Mouse (Mus musculus) cerebellum, postnatal 4 days (tissue): Measurements from ENCODE around the gene Bhlhe40.
A peak's percentile ranks its signal among the peaks of the same experiment; 100 is the strongest.

Experiments
- DNase-seq, 2 experiments: peaks; one replicate each; pipeline ENCODE4 v3.0.0; 2022; ENCODE audit warnings: low spot score in 2 of 2, mixed read lengths in 1 of 2

The Bhlhe40 gene

DNA sequence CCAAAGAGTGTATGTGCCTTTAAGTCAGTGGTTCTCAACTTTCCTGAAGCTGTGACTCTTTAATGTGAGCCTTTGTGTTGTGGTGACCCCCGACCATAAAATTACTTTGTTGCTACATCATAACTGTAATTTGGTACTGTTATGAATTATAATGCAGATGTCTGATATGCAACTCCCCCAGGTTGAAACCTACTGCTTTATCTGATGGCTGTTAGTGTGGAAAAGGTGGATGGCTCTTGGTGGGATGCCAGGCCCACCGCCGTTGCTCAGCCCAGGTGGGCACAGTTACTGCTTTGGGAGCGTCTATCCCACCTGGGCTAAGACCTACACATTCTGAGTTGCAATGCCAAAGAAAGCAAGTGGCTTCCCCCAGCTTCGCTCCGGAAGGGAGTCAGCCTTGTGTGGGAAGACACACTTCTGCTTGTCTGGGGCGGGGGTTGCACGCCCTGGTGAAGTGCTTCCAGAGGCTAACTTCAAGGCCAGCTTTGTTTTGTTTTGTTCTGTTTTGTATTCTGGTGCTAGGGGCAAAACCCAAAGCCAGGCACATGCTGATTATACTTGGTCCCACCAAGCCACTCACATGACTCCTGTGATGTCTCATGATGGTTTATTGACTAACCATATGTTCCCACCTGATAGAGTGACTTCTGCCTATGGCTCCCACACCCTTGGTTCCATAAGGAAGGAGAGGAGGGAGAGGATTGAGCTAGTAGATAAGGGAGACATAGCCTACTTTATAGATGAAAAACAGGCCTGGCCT, 34.7 kb downstream of the Bhlhe40 start:
- no peak for DNase-seq

DNA sequence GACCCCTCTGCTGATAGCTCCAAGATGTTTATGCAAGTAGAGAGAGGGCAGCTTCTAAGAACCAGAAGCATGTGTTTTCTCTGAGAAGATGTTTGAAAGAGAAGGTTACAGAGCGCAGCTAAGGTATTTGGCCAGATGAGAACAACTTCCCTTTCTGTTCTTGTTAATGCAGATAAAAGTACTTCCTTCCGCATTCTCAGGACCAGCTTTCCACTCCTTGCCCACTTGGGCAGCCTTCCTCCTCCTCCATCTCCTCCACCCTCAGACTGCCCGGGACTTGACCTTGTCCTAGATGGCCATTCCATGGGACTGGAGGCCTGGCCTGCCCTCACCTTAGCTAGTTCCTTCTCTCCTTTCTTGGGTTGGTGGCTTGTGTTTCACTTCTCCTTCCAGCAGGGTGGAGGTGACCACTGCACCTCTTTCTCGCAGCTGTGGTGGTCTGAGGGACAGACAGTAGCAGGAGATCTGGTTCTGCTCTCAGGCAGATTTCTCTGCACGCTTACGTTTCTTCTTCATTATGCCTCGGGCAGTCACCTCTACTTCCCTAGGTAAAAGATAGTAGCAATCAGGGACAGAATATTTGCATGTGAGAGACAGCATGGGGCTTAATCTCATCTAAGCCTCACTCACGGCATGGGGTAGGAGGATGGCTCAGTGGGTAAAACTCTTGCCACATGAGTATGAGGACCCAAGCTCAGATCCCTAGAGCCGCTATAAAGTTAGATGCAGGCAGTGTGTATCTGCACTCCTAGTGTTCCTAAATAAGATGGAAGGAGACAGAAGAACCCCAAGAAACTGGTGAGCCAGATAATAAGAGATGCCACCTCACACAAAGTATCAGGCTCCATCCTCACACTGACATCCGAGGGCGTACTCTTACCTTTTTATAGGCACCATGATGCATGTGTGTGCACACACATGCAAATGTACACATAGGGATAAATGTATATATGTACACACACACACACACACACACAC, 35.7 kb downstream of the Bhlhe40 start:
- DNase-seq: no peak

DNA sequence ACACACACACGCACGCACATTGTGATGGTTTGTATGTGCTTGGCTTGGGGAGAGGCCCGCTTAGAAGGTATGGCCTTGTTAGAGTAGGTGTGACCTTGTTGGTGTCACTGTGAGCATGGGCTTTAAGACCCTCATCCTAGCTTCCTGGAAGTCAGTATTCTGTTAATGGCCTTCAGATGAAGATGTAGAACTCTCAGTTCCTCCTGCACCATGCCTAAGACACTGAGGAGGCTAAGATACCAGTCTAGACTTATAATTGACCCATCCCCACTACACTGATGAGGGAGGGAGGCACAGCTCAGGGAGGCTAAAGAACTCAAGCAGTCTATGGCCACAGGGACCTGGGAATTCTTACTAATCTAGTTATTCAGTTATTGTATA, 36.4 kb downstream of the Bhlhe40 start:
- no peak for DNase-seq

DNA sequence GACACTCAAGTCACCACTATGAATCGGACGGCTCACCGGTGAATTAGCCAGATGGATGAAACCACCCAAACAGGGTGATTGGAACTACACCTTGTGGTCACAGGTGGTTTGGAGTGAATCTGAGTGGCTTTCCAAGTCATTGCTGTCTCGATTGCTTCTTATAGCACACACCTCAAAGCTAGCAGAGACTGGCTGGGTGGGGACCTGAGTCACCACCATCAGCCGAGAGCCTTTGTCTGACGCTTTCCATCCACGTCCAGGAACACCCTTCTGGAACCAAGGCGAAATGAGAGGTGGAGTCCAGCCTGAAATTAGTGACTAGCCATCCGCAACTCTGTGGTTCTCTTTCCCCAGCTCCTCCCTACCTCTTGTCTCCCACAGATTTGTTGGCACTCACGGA, 36.9 kb downstream of the Bhlhe40 start:
- no peak for DNase-seq

DNA sequence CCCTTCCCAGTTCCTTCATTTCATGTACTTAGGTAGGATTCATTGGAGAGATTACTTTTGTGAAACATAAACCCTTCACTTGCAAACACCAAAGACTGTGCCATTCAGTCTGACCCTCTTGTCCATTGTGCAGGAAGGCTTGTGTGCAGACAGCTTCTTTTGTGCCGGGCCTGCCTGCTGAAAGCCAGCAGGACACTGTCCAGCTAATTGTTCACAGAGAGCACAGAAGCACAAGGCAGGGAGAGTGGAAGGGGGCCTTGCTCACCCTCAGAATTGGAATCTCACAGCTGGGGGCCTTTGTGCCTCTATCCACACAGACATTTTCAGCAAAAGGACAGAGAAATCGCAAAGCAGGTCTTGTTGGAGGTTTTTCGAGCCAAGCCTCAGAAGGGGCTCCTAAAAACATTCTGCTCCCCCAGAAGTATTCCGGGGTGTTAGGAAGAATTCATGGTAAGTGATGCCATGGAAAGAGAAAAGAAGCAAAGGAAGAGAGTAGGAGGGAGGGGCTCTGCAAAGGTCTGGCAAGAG, 38.0 kb downstream of the Bhlhe40 start:
- DNase-seq: no peak

DNA sequence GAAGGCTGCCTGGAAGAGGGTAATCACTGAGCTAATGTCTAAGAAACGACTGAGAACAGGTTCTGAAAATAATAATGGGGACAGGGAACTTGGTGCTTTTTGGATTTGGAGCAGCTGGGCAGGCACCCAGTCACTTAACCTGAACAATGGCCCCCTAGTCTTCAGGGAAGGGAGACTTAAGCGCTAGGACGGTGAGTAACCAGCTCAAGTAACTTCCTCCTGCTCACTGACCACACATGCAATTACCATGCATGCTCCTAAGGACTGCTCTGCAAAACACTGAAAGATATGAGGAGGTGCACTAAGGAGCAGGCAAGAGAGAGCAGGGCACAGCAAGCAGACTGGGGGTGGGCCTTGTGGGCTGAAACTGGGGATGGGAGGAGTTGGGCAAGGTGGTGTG, 39.2 kb downstream of the Bhlhe40 start:
- DNase-seq: no peak

DNA sequence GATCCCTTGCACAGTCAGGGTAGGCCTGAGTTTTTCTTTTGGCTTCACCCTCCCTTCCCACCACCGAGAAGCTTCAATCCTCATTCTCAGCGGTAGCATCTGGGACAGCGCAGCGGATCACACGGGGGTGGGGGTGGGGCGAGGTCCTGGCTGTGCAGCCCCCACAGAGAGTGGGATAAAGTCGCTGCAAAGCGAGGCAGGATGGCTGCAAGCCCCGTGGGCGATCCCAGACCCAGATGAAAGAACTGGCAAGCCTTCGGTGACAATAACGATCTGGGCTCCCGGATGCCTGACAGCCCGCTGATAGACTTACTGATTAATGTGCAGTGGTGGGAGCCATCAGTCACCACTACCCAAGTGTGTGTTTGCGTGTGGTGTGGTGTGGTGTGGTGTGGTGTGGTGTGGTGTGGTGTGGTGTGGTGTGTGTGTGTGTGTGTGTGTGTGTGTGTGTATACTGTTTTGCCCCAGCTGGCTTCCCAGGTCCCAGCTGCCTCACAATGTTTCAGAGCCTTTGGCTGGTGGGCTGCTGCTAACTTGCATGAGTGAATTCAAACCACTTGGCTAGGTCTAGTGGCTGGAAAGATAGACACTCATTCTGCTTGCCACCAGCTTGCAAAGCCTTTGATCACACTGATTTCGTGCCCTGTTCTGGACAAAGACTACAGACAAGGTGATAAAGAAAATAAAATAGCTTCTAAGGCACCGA, 40.4 kb downstream of the Bhlhe40 start:
- peak in 1 of 2 experiments; percentile 27 for DNase-seq

DNA sequence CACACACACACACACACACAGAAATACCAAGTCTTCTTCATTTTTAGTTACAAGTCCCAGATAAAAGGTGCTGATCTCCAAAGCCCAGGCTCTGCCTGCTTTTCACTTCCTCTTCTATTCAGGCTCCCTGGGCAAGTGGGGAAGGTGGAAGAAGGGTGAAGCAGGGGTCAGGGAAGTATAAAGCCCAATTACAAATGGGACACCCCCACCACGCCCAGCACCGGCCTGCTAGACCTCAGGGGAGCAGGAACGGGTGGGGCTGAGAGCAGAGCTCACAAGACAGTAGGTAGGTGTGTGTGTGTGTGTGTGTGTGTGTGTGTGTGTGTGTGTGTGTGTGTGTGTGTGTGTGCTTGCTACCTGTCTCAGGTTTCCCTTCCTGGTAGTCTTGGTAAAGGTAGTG, 42.2 kb downstream of the Bhlhe40 start:
- DNase-seq: no peak

DNA sequence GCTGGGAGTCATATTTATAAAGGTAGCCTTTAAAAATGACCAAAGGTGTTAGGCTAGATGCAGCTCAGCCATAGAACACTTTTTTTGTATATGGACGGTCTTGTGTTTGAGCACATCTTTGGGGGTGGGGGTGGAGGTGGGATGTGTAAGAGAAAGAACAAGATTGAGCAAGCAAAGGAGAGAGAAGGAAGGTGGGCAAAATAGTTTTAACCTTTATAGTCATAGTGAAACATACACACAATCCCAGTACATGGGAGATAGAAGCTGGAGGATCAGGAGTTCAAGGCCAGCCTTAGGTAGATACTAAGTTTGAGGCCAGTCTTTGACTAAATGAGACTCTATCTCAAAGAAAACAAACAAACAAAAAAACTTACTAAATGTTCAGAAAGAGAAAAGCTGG, 42.7 kb downstream of the Bhlhe40 start:
- no peak for DNase-seq

DNA sequence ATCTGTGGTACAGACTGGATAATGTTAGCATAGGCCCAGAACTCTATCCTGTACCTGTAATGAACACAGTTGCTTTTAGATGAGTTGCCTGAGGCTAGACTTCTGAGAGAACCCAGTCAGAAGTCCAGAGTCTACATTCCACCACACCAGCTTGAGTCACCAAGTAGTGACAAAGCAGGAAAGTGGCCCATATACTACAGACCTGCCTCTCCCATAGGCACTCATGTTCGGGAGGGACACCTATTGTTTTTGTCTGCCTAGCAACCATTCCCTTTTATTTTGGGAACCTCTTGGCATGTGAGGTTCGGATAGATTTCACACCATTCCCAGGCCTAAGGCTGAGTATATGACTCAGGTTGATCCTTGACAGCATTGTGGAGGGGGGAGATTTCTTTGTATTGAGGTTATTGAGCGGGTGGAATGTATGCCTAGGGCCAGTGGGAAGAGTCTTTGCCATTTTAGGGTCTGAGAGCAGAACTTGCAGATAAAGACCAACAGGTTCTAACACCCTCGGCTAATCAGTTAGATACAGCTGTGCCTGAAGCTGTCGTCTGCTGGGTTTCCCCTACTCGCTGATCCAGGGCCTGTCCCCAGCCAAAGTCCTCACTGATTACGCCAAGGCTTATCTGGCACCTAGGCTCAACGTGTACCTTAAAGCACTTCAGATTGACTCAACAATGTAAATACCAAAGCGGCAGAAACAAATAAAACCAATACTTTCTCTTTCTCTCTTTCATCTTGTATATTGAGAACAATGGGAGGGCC, 44.1 kb downstream of the Bhlhe40 start:
- no peak for DNase-seq

DNA sequence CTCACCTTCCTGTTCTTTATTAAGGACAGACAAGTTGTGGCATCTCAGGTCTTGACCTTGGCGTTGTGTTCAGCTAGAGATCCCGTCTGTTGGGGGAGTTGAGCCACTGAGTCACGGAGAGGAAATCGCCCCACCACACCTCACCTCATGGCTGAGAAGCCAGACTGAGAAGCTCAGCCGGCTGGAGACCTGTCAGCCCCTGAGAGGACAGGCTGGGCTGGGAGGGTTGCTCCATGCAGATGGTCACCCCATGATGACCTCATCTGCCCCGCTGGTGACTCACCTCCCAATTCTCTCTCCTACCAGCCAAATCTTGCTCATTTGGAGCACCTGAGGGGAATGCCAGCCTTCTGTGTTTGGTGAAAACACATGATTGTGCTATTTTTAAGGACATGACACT, 45.5 kb downstream of the Bhlhe40 start:
- no peak for DNase-seq

DNA sequence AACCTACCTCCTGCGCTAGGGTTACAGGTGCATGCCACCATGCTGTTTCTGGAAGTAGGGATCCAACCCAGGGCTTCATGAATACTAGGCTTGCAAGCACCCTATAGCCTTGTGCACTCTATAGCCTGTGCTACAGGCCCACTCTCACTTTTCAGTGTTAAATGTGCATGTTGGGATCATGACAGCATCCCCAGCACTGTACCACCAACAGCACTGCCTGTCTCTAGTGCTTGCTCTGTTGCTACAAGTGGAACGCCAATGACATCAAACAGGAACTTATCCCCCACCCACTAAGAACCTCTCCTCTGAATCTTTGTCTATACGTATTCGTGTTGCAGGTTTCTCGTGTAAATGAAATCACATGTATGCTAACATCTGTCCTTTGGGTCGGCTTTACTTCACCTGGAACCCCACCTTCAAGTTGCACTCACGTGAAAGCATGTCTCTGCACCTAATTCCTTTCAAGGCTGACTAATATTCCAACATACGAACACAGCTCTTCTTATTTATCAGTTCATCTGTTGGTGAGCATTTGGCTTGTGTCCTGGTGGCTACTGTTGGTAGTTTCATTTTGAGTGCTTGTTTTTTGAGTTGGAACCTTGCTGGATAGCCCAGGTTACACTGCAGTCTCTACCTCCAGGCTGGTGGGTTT, 46.7 kb downstream of the Bhlhe40 start:
- no peak for DNase-seq

DNA sequence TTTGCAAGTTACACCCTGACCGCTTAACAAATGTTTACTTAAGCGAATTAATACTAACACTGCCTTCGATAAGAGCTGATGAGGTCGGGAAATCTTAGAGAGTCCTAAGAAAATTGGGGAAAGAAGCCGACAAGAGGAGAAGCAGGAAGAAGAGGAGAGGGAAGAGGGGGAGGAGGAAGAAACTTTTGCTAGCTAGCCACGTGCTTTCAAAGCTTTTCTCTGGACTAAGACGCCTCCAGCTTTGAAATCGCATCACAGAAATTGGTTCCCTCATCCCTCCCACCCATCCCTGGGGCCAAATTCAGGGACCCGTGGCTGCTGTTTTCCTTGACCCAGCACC, 48.7 kb downstream of the Bhlhe40 start:
- DNase-seq: no peak

DNA sequence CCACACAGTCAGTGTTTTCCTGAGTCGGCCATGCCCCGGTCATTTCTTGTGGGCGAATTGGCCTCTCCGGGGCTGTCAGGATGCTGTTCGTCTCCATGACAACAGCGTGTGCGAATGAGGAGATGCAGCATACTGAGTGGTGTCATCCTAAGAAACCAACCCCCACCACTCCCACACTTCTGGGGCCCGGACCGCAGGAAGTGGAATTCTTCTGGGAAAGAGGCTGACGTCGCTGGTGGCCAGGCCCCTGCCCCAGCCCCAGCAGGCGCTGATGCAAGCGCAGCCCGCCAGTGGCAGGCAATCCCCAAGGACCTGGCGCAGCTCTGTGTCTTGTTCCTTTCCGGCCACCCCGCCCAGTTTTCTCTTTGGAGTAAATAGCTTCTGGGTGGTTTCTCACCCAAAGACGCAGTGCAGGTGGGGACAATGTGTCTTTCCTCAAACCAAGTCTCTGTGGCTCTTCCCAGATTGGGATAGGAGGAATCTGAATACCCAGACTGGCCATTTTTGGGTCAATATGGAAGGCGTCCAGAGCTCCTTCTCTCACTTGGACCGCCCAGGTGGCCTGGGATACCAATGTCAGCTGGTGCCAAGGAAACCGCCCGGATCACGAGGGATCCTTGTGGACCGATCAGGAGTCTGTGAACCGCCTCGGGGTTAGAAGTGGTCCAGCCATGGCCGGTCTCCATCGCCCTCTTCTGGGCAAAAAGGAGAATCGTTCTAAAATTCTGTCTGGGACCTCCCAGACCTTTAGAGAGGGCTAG, 49.2 kb downstream of the Bhlhe40 start:
- peak; percentile 50 to 72 for DNase-seq

DNA sequence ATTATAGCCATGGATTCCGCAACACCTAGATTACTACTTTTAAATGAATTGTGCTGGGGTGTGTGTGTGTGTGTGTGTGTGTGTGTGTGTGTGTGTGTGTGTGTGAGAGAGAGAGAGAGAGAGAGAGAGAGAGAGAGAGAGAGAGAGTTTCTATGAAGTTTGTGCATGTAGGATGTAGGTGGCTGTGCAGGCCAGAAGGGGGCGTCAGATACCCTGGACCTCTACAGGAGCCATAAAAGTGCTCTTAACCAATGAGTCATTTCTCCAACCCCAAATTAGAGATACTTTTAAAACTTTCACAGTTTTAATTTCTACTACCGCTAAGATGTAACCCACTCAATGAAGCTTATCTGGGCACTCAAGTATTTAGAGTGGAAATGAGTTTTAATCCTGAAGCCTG, 50.2 kb downstream of the Bhlhe40 start:
- DNase-seq: no peak

DNA sequence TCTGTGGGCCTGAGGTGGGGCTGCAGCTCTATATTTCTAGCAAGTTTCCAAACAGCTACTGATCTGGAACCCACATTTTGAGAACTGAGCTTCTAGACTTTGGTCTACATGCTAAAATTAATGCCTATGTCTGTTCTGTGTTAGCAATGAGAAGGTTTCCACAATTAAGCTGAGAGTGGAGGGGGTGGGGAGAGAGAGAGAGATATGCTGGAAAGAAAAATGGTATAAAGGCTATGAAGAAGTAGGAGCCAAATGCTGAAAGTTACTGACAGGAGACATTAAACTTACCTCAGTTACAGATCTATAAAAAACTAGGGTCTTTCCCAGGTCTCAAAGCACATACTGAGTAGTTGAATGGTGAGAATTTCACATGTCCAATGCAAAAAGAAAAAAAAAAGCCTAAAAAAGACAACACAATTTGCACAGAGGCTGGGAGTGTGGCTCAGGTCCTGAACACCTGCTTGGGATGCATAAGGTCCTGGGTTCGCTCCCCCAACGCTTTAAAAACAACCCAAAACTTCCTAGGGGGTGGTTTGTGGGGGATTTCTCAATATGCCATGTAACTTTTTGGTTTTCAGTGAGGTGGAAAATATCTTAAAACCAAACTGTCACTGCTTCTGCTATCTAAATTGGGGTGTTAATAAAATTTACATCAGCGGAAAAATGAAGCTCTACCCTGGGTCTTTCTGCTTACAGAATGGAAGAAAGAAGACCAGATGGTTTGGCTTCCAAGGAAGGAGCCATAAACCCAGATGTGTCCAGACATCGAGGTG, 50.9 kb downstream of the Bhlhe40 start:
- no peak for DNase-seq

DNA sequence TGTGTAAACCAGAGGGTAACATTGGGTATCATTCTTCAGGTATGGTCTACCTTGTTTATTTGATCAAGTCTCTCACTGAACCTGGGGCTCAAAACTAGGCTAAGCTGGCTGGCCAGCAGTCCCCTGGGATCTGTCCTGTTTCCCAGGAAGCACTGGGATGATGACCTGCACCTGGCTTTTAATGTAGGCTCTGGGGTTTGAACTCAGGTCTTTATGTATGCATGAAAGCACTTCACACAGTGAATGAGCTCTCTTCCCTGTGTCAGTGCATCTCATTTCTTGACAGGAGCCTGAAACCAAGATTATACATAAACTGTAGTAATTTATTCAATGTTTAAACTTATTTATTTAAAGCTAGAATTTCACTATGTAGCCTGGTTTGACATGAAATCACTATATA, 51.7 kb downstream of the Bhlhe40 start:
- no peak for DNase-seq

DNA sequence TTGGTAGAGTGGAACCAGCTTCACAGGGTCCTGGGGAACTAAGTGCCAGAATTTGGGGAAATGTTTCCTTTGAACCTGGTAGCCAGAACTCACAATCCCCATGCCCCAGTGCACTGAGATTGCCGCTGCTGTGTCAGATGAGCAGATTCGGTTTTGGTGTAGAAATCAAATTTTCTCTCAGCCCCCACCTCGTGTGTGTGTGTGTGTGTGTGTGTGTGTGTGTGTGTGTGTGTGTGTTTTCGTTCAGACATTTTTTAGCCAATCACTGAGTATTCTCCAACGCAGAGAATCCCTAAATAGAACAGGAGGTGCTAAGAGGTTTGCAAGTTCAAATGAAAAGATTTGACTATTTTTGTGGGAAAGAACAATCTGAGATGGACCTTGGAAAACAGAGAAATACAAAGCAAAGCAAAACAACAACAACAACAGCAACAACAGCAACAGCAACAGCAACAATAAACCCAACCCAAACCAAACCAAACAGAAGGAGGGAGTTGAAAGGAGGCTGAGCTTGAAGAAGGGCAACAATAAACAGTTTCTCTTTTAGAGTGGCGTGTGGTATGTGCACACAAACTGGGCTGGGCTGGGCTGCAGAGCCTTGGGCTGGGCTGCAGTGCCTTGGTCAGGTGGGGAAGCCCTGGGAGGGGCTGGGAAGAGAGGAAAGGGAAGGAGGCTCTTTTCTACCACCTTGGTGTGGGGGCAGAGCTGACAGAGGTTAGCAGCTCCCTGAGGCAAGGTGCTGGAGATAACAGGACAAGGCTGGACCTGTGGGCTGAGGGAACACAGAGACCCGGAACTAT, 52.9 kb downstream of the Bhlhe40 start:
- no peak for DNase-seq
